Mouse (Mus musculus): ENCODE results near the gene Tmem242.

DNA sequence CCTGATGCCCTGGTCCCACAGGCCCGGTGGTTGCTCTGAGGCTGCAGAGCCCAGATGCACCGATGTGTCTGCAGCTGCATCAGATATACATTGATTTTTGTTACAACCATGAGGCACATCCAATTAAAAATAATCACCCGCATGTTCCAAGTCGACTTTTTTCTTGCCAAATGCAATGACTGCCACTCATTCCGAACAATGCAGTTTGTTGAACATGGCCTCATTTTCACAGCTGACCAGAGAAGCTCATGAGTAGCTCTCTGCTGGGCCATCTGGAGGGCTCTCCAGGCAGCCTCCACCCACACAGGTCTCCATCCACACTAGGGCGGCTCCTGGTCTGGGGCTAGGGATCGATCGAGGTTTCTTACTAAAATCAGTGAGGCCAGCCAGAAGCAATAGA, 67.1 kb downstream of the Tmem242 start:
- TF ChIP-seq CTCF (IDR thresholded peaks at IDR 0.05; ENCODE audit: borderline replicate concordance, control insufficient read depth, extremely low read depth, insufficient read depth, low read length, poor library complexity) (no peak), POLR2A (IDR thresholded peaks at IDR 0.05; ENCODE audit: control insufficient read depth, extremely low read depth, insufficient read depth, low read length, poor library complexity) (no peak)
